Mouse (Mus musculus): Measurements from ENCODE around the gene Abca17. TPM values are rescaled to one million over a fixed set of nuclear protein-coding genes. Genes with fewer than 3 reads are reported as not detected.

Abca17 gene
- 0.24 TPM in 1 of 2 replicates, not detected in the other for polyA plus RNA-seq (2014; fragmentation: Nextera tagmentation; extraction: Ambion mirVana)

GRCm38 (mm10) chr17:24350926-24351759 is at the start of gene Abca17:
Gene Abca17 (minus strand): TSS chr17:24351068.
- H3K9me3 ChIP-seq (ENCODE audit: control insufficient read depth, low read length), result no peaks in the 10 kb centered on the region
- WGBS, result 4% methylated on average over 42 of the region's 42 CpGs
- H3K9ac ChIP-seq (ENCODE audit: low read length), result peak within 1 kb of the TSS; percentile 87
- H3K36me3 ChIP-seq (ENCODE audit: control insufficient read depth, insufficient read depth, low read length), result no peaks in the 10 kb centered on the region
- H3K4me1 ChIP-seq (ENCODE audit: control insufficient read depth, insufficient read depth, low read length), result peaks cover 11% of the 10 kb centered on the region; the same call in 1 of the 2 replicates
- peak within 1 kb of the TSS; percentile 94 for H3K4me2 ChIP-seq (ENCODE audit: low read depth)
- H3K27ac ChIP-seq (ENCODE audit: low read depth, low read length), result peak within 1 kb of the TSS; percentile 54; the same call in 1 of the 2 replicates
- ATAC-seq (ENCODE audit: insufficient read depth, low FRiP score, low TSS enrichment), result 0 out of 2 replicates have a peak, but pooled peaks have one; percentile 35
- peak within 1 kb of the TSS; percentile 81 for H3K4me3 ChIP-seq (ENCODE audit: low read depth, low read length)
- H3K27me3 ChIP-seq (ENCODE audit: control insufficient read depth, insufficient read depth, low read length), result peaks cover 9% of the 10 kb centered on the region
- DNase-seq (ENCODE audit: low spot score), result peak; percentile 16

DNA sequence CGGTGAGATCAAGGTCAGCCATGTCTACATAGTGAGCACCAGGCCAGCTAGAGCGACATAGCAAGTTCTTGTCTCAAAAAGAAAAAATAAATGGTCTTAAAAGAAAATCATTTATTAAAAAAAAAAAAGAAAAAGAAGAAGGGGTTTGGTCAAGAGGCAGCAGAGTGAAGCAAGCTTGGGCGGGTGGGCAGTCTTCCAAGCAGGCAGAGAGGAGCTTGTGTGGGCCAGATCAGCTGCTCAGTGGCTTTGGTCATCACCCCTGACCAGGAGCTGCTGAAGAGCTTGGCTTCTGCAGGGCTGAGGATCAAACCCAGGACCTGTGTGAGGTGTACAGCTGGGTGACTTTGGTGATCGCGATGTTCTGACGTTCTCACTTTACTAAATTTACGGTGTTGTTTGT is 43.6 kb upstream of the Abca17 start:
- Histone ChIP-seq H3K27me3 (ENCODE audit: control insufficient read depth, insufficient read depth, low read length) (no peaks in the 10 kb centered on the region), H3K4me1 (ENCODE audit: control insufficient read depth, insufficient read depth, low read length) (no peaks in the 10 kb centered on the region), H3K36me3 (ENCODE audit: control insufficient read depth, insufficient read depth, low read length) (no peaks in the 10 kb centered on the region), H3K4me2 (ENCODE audit: low read depth) (no peak overlapping the region), H3K9ac (ENCODE audit: low read length) (no peak overlapping the region), H3K27ac (ENCODE audit: low read depth, low read length) (no peak overlapping the region), H3K9me3 (ENCODE audit: control insufficient read depth, low read length) (no peaks in the 10 kb centered on the region), H3K4me3 (ENCODE audit: low read depth, low read length) (no peak overlapping the region)
- no peak for DNase-seq (ENCODE audit: low spot score)
- 86% methylated on average over 7 of the region's 7 CpGs for WGBS
- no peak for ATAC-seq (ENCODE audit: insufficient read depth, low FRiP score, low TSS enrichment)

DNA sequence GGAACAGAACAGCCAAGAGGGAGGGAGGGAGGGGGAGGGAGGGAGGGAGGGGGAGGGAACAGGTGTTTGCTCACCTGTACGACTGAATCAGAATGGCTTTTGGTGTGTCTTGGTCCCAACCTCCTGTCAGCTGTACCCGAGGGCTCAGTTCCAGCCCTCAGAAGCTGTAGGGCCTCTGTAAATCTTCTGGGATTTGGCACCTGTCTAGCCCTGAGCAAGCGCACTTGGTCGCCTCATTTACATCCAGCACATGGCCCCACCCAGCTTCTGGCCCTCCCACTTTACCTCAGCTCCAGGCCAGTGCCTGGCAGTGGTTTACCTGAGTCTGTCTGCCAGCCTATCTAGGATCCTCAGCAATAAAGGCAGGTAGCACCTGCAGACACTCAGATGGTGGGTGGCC is 42.7 kb upstream of the Abca17 start:
- WGBS, result 34% methylated on average over 4 of the region's 4 CpGs
- DNase-seq (ENCODE audit: low spot score), result no peak
- Histone ChIP-seq H3K4me1 (ENCODE audit: control insufficient read depth, insufficient read depth, low read length) (no peaks in the 10 kb centered on the region), H3K27ac (ENCODE audit: low read depth, low read length) (no peak overlapping the region), H3K36me3 (ENCODE audit: control insufficient read depth, insufficient read depth, low read length) (no peaks in the 10 kb centered on the region), H3K9ac (ENCODE audit: low read length) (no peak overlapping the region), H3K4me2 (ENCODE audit: low read depth) (no peak overlapping the region), H3K27me3 (ENCODE audit: control insufficient read depth, insufficient read depth, low read length) (no peaks in the 10 kb centered on the region), H3K4me3 (ENCODE audit: low read depth, low read length) (no peak overlapping the region), H3K9me3 (ENCODE audit: control insufficient read depth, low read length) (no peaks in the 10 kb centered on the region)
- ATAC-seq (ENCODE audit: insufficient read depth, low FRiP score, low TSS enrichment), result no peak

DNA sequence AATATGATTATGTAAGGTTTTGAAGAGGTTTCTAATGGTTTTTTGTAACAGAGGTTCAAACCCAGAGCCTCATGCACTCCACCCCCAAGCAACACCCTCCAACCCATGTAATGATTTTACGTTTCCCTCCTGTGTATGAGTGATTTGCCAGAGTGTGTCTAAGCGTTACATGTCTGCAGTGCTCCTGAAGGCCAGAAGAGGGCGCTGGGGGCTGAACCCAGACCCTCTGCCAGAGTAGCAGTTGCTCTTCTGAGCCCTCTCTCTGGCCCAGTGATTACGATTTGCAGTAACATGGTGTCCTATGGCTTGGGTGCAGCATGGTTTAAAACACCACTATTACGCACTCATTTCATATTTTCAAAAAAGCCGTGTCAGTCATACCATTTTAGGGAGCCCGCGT is 40.3 kb upstream of the Abca17 start:
- WGBS, result 64% methylated on average over 8 of the region's 8 CpGs
- H3K4me3 ChIP-seq (ENCODE audit: low read depth, low read length), result no peak overlapping the region
- no peaks in the 10 kb centered on the region for H3K27me3 ChIP-seq (ENCODE audit: control insufficient read depth, insufficient read depth, low read length)
- H3K36me3 ChIP-seq (ENCODE audit: control insufficient read depth, insufficient read depth, low read length), result peaks cover 2% of the 10 kb centered on the region
- H3K9me3 ChIP-seq (ENCODE audit: control insufficient read depth, low read length), result no peaks in the 10 kb centered on the region
- DNase-seq (ENCODE audit: low spot score), result no peak
- no peak for ATAC-seq (ENCODE audit: insufficient read depth, low FRiP score, low TSS enrichment)
- H3K4me2 ChIP-seq (ENCODE audit: low read depth), result no peak overlapping the region
- no peak overlapping the region for H3K27ac ChIP-seq (ENCODE audit: low read depth, low read length)
- H3K9ac ChIP-seq (ENCODE audit: low read length), result no peak overlapping the region
- no peaks in the 10 kb centered on the region for H3K4me1 ChIP-seq (ENCODE audit: control insufficient read depth, insufficient read depth, low read length)

DNA sequence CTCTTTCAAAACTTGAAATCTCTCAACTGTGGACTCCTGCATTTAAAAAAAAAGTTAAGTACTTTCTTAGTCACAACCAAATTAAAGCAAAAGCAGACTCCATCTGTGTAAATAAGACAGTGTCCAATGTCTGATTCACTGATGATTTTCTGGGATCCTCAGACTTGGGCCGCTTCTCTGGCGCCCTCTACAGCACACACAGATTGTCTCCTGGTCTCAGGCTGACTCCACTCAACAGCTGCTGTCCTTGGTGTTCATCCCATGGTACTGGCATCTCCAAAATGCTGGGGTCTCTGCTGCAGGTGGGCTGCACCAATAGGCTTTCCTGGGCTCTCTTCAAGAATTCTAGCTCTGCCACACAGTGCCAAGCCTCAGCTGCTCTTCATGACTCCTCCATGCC is 39.0 kb upstream of the Abca17 start:
- no peak overlapping the region for H3K4me2 ChIP-seq (ENCODE audit: low read depth)
- H3K27ac ChIP-seq (ENCODE audit: low read depth, low read length), result no peak overlapping the region
- DNase-seq (ENCODE audit: low spot score) (peak; percentile 62), ATAC-seq (ENCODE audit: insufficient read depth, low FRiP score, low TSS enrichment) (no peak)
- peaks cover 2% of the 10 kb centered on the region for H3K36me3 ChIP-seq (ENCODE audit: control insufficient read depth, insufficient read depth, low read length)
- no peak overlapping the region for H3K9ac ChIP-seq (ENCODE audit: low read length)
- no peak overlapping the region for H3K4me3 ChIP-seq (ENCODE audit: low read depth, low read length)
- H3K9me3 ChIP-seq (ENCODE audit: control insufficient read depth, low read length), result no peaks in the 10 kb centered on the region
- H3K4me1 ChIP-seq (ENCODE audit: control insufficient read depth, insufficient read depth, low read length), result no peaks in the 10 kb centered on the region
- 4% methylated on average over 2 of the region's 2 CpGs for WGBS
- H3K27me3 ChIP-seq (ENCODE audit: control insufficient read depth, insufficient read depth, low read length), result no peaks in the 10 kb centered on the region

GRCm38 (mm10) chr17:24388711-24389110 is 37.8 kb upstream of the Abca17 start:
- Histone ChIP-seq H3K4me1 (ENCODE audit: control insufficient read depth, insufficient read depth, low read length) (no peaks in the 10 kb centered on the region), H3K9me3 (ENCODE audit: control insufficient read depth, low read length) (no peaks in the 10 kb centered on the region), H3K27me3 (ENCODE audit: control insufficient read depth, insufficient read depth, low read length) (no peaks in the 10 kb centered on the region), H3K4me2 (ENCODE audit: low read depth) (no peak overlapping the region), H3K4me3 (ENCODE audit: low read depth, low read length) (no peak overlapping the region), H3K9ac (ENCODE audit: low read length) (no peak overlapping the region), H3K36me3 (ENCODE audit: control insufficient read depth, insufficient read depth, low read length) (peaks cover 2% of the 10 kb centered on the region), H3K27ac (ENCODE audit: low read depth, low read length) (no peak overlapping the region)
- DNase-seq (ENCODE audit: low spot score), result no peak
- ATAC-seq (ENCODE audit: insufficient read depth, low FRiP score, low TSS enrichment), result no peak
- WGBS, result 89% methylated on average over 5 of the region's 5 CpGs

DNA sequence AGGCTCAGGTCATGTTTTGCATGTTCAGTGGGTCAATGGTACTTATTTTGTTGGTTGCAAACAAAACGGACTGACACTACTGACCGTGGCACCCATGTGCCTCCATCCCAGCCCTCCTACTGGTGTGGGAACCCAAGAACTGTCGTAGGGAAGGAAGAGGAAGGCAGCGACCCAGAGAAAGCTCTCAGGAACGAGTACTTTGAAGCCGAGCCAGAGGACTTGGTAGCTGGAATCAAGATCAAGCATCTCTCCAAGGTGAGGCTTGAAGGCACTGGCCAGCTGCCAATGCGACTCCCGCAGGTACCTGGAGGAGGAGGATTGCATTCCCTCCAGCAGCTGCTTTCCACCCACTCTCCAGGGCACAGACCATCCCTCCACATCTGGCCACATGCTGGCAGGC is 32.9 kb upstream of the Abca17 start:
- ATAC-seq (ENCODE audit: insufficient read depth, low FRiP score, low TSS enrichment) (no peak), DNase-seq (ENCODE audit: low spot score) (no peak)
- Histone ChIP-seq H3K27ac (ENCODE audit: low read depth, low read length) (no peak overlapping the region), H3K4me2 (ENCODE audit: low read depth) (no peak overlapping the region), H3K4me1 (ENCODE audit: control insufficient read depth, insufficient read depth, low read length) (no peaks in the 10 kb centered on the region), H3K36me3 (ENCODE audit: control insufficient read depth, insufficient read depth, low read length) (peaks cover 2% of the 10 kb centered on the region), H3K9me3 (ENCODE audit: control insufficient read depth, low read length) (no peaks in the 10 kb centered on the region), H3K27me3 (ENCODE audit: control insufficient read depth, insufficient read depth, low read length) (no peaks in the 10 kb centered on the region), H3K4me3 (ENCODE audit: low read depth, low read length) (no peak overlapping the region), H3K9ac (ENCODE audit: low read length) (no peak overlapping the region)
- 91% methylated on average over 8 of the region's 8 CpGs for WGBS

- 87% methylated on average over 2 of the region's 2 CpGs for WGBS
- no peaks in the 10 kb centered on the region for H3K27me3 ChIP-seq (ENCODE audit: control insufficient read depth, insufficient read depth, low read length)
- no peaks in the 10 kb centered on the region for H3K4me1 ChIP-seq (ENCODE audit: control insufficient read depth, insufficient read depth, low read length)
- ATAC-seq (ENCODE audit: insufficient read depth, low FRiP score, low TSS enrichment) (no peak), DNase-seq (ENCODE audit: low spot score) (no peak)
- no peak overlapping the region for H3K9ac ChIP-seq (ENCODE audit: low read length)
- no peak overlapping the region for H3K4me2 ChIP-seq (ENCODE audit: low read depth)
- H3K27ac ChIP-seq (ENCODE audit: low read depth, low read length), result no peak overlapping the region
- H3K4me3 ChIP-seq (ENCODE audit: low read depth, low read length), result no peak overlapping the region
- no peaks in the 10 kb centered on the region for H3K9me3 ChIP-seq (ENCODE audit: control insufficient read depth, low read length)
- 0 out of 2 replicates have a peak, but pooled peaks cover 2% of the 10 kb centered on the region for H3K36me3 ChIP-seq (ENCODE audit: control insufficient read depth, insufficient read depth, low read length)
Measured at GRCm38 (mm10) chr17:24378496-24378895, 27.6 kb upstream of the Abca17 start.

- Histone ChIP-seq H3K4me3 (ENCODE audit: low read depth, low read length) (no peak overlapping the region), H3K27me3 (ENCODE audit: control insufficient read depth, insufficient read depth, low read length) (no peaks in the 10 kb centered on the region), H3K4me2 (ENCODE audit: low read depth) (no peak overlapping the region), H3K4me1 (ENCODE audit: control insufficient read depth, insufficient read depth, low read length) (no peaks in the 10 kb centered on the region), H3K27ac (ENCODE audit: low read depth, low read length) (no peak overlapping the region), H3K36me3 (ENCODE audit: control insufficient read depth, insufficient read depth, low read length) (0 out of 2 replicates have a peak, but pooled peaks cover 2% of the 10 kb centered on the region), H3K9ac (ENCODE audit: low read length) (no peak overlapping the region), H3K9me3 (ENCODE audit: control insufficient read depth, low read length) (no peaks in the 10 kb centered on the region)
- DNase-seq (ENCODE audit: low spot score) (no peak), ATAC-seq (ENCODE audit: insufficient read depth, low FRiP score, low TSS enrichment) (no peak)
- WGBS, result 94% methylated on average over 6 of the region's 6 CpGs
Measured at GRCm38 (mm10) chr17:24375886-24376285, 25.0 kb upstream of the Abca17 start.

All from neural tube, embryonic 11.5 days (tissue).